Mouse (Mus musculus): ENCODE results near the gene Gadl1. TPM values are rescaled to one million over a fixed set of nuclear protein-coding genes. Genes with fewer than 3 reads are reported as not detected.

Gene Gadl1
- total and polyA plus RNA-seq, 2 experiments from 2014 or later, result 1.1 to 2.6 TPM

GRCm38 (mm10) chr9:116017091-116017490 is 107.8 kb downstream of the Gadl1 start:
- H3K27me3 ChIP-seq (ENCODE audit: control insufficient read depth, insufficient read depth, low read length), result no peaks in the 10 kb centered on the region
- H3K9ac ChIP-seq (replicated peaks; ENCODE audit: low read depth, low read length), result no peak overlapping the region
- TF ChIP-seq EP300 (IDR thresholded peaks at IDR 0.05; ENCODE audit: low read depth), result no peak
- no peak for TF ChIP-seq CTCF (IDR thresholded peaks at IDR 0.05; ENCODE audit: low read depth)
- no peaks in the 10 kb centered on the region for H3K9me3 ChIP-seq (replicated peaks; ENCODE audit: control insufficient read depth, low read length)
- no peak overlapping the region for H3K4me2 ChIP-seq (ENCODE audit: low read depth, low read length)
- no peaks in the 10 kb centered on the region for H3K36me3 ChIP-seq (replicated peaks; ENCODE audit: control insufficient read depth, insufficient read depth, low read length)
- ATAC-seq (ENCODE audit: insufficient read depth, low read depth), result no peak
- H3K4me1 ChIP-seq (ENCODE audit: control insufficient read depth, insufficient read depth), result no peaks in the 10 kb centered on the region
- no peak for DNase-seq (ENCODE audit: low spot score)
- WGBS, result 73% methylated on average over 3 of the region's 3 CpGs
- no peak overlapping the region for H3K4me3 ChIP-seq (ENCODE audit: low read depth, low read length)
- H3K27ac ChIP-seq (ENCODE audit: low read depth), result no peak overlapping the region

GRCm38 (mm10) chr9:116018586-116018985 is 109.3 kb downstream of the Gadl1 start:
- H3K4me1 ChIP-seq (ENCODE audit: control insufficient read depth, insufficient read depth), result no peaks in the 10 kb centered on the region
- H3K27ac ChIP-seq (ENCODE audit: low read depth), result no peak overlapping the region
- TF ChIP-seq CTCF (IDR thresholded peaks at IDR 0.05; ENCODE audit: low read depth), result no peak
- TF ChIP-seq EP300 (IDR thresholded peaks at IDR 0.05; ENCODE audit: low read depth), result no peak
- H3K4me3 ChIP-seq (ENCODE audit: low read depth, low read length), result no peak overlapping the region
- 85% methylated on average over 7 of the region's 7 CpGs for WGBS
- H3K27me3 ChIP-seq (ENCODE audit: control insufficient read depth, insufficient read depth, low read length), result no peaks in the 10 kb centered on the region
- H3K9ac ChIP-seq (replicated peaks; ENCODE audit: low read depth, low read length), result no peak overlapping the region
- no peak for DNase-seq (ENCODE audit: low spot score)
- ATAC-seq (ENCODE audit: insufficient read depth, low read depth), result no peak
- H3K4me2 ChIP-seq (ENCODE audit: low read depth, low read length), result no peak overlapping the region
- H3K36me3 ChIP-seq (replicated peaks; ENCODE audit: control insufficient read depth, insufficient read depth, low read length), result no peaks in the 10 kb centered on the region
- H3K9me3 ChIP-seq (replicated peaks; ENCODE audit: control insufficient read depth, low read length), result no peaks in the 10 kb centered on the region

GRCm38 (mm10) chr9:116025371-116025770 is 116.1 kb downstream of the Gadl1 start:
- Histone ChIP-seq H3K27ac (ENCODE audit: low read depth) (no peak overlapping the region), H3K9me3 (replicated peaks; ENCODE audit: control insufficient read depth, low read length) (no peaks in the 10 kb centered on the region), H3K4me2 (ENCODE audit: low read depth, low read length) (no peak overlapping the region), H3K9ac (replicated peaks; ENCODE audit: low read depth, low read length) (no peak overlapping the region), H3K4me3 (ENCODE audit: low read depth, low read length) (no peak overlapping the region), H3K36me3 (replicated peaks; ENCODE audit: control insufficient read depth, insufficient read depth, low read length) (no peaks in the 10 kb centered on the region), H3K27me3 (ENCODE audit: control insufficient read depth, insufficient read depth, low read length) (no peaks in the 10 kb centered on the region), H3K4me1 (ENCODE audit: control insufficient read depth, insufficient read depth) (peaks cover 3% of the 10 kb centered on the region; the same call in 1 of the 2 replicates)
- no peak for TF ChIP-seq CTCF (IDR thresholded peaks at IDR 0.05; ENCODE audit: low read depth)
- no peak for TF ChIP-seq EP300 (IDR thresholded peaks at IDR 0.05; ENCODE audit: low read depth)
- 75% methylated on average over 6 of the region's 6 CpGs for WGBS
- no peak for ATAC-seq (ENCODE audit: insufficient read depth, low read depth)
- no peak for DNase-seq (ENCODE audit: low spot score)

- no peak overlapping the region for H3K27ac ChIP-seq (ENCODE audit: low read depth)
Measured at GRCm38 (mm10) chr9:116029076-116029475, 119.8 kb downstream of the Gadl1 start.

GRCm38 (mm10) chr9:116032711-116033110 is 123.5 kb downstream of the Gadl1 start:
- no peak overlapping the region for H3K27ac ChIP-seq (ENCODE audit: low read depth)
- no peak overlapping the region for H3K9ac ChIP-seq (replicated peaks; ENCODE audit: low read depth, low read length)
- ATAC-seq (ENCODE audit: insufficient read depth, low read depth), result no peak
- peaks cover 3% of the 10 kb centered on the region; the same call in 1 of the 2 replicates for H3K4me1 ChIP-seq (ENCODE audit: control insufficient read depth, insufficient read depth)
- WGBS, result 39% methylated on average over 5 of the region's 5 CpGs
- H3K27me3 ChIP-seq (ENCODE audit: control insufficient read depth, insufficient read depth, low read length), result no peaks in the 10 kb centered on the region
- no peaks in the 10 kb centered on the region for H3K9me3 ChIP-seq (replicated peaks; ENCODE audit: control insufficient read depth, low read length)
- TF ChIP-seq CTCF (IDR thresholded peaks at IDR 0.05; ENCODE audit: low read depth) (no peak), EP300 (IDR thresholded peaks at IDR 0.05; ENCODE audit: low read depth) (no peak)
- no peak for DNase-seq (ENCODE audit: low spot score)
- no peaks in the 10 kb centered on the region for H3K36me3 ChIP-seq (replicated peaks; ENCODE audit: control insufficient read depth, insufficient read depth, low read length)
- H3K4me2 ChIP-seq (ENCODE audit: low read depth, low read length), result no peak overlapping the region
- no peak overlapping the region for H3K4me3 ChIP-seq (ENCODE audit: low read depth, low read length)

More at GRCm38 (mm10) chr9:116029076-116029475, 119.8 kb downstream of the Gadl1 start:
- TF ChIP-seq EP300 (IDR thresholded peaks at IDR 0.05; ENCODE audit: low read depth), result no peak
- TF ChIP-seq CTCF (IDR thresholded peaks at IDR 0.05; ENCODE audit: low read depth), result no peak
- no peaks in the 10 kb centered on the region for H3K36me3 ChIP-seq (replicated peaks; ENCODE audit: control insufficient read depth, insufficient read depth, low read length)
- H3K9ac ChIP-seq (replicated peaks; ENCODE audit: low read depth, low read length), result no peak overlapping the region
- H3K4me1 ChIP-seq (ENCODE audit: control insufficient read depth, insufficient read depth), result peaks cover 3% of the 10 kb centered on the region; the same call in 1 of the 2 replicates
- no peak overlapping the region for H3K4me2 ChIP-seq (ENCODE audit: low read depth, low read length)
- DNase-seq (ENCODE audit: low spot score), result no peak
- H3K27me3 ChIP-seq (ENCODE audit: control insufficient read depth, insufficient read depth, low read length), result no peaks in the 10 kb centered on the region
- 79% methylated on average over 2 of the region's 2 CpGs for WGBS
- H3K4me3 ChIP-seq (ENCODE audit: low read depth, low read length), result no peak overlapping the region
- ATAC-seq (ENCODE audit: insufficient read depth, low read depth), result no peak
- no peaks in the 10 kb centered on the region for H3K9me3 ChIP-seq (replicated peaks; ENCODE audit: control insufficient read depth, low read length)

GRCm38 (mm10) chr9:116038275-116038674 is 129.0 kb downstream of the Gadl1 start:
- Histone ChIP-seq H3K4me1 (ENCODE audit: control insufficient read depth, insufficient read depth) (no peaks in the 10 kb centered on the region), H3K27ac (ENCODE audit: low read depth) (no peak overlapping the region), H3K36me3 (replicated peaks; ENCODE audit: control insufficient read depth, insufficient read depth, low read length) (no peaks in the 10 kb centered on the region), H3K9me3 (replicated peaks; ENCODE audit: control insufficient read depth, low read length) (no peaks in the 10 kb centered on the region), H3K4me3 (ENCODE audit: low read depth, low read length) (no peak overlapping the region), H3K27me3 (ENCODE audit: control insufficient read depth, insufficient read depth, low read length) (no peaks in the 10 kb centered on the region), H3K4me2 (ENCODE audit: low read depth, low read length) (no peak overlapping the region), H3K9ac (replicated peaks; ENCODE audit: low read depth, low read length) (no peak overlapping the region)
- 66% methylated on average over 6 of the region's 6 CpGs for WGBS
- ATAC-seq (ENCODE audit: insufficient read depth, low read depth) (no peak), DNase-seq (ENCODE audit: low spot score) (no peak)
- TF ChIP-seq CTCF (IDR thresholded peaks at IDR 0.05; ENCODE audit: low read depth), result no peak
- TF ChIP-seq EP300 (IDR thresholded peaks at IDR 0.05; ENCODE audit: low read depth), result no peak

Measured in heart, postnatal 0 days (tissue).